Mouse (Mus musculus): ENCODE measurements at regions not wholly inside any gene's neighbourhood (a gene's known extent, or its start where the extent isn't known, plus 50 kb on each side); places are given as distances from the start of the nearest gene placed in this dataset.

DNA sequence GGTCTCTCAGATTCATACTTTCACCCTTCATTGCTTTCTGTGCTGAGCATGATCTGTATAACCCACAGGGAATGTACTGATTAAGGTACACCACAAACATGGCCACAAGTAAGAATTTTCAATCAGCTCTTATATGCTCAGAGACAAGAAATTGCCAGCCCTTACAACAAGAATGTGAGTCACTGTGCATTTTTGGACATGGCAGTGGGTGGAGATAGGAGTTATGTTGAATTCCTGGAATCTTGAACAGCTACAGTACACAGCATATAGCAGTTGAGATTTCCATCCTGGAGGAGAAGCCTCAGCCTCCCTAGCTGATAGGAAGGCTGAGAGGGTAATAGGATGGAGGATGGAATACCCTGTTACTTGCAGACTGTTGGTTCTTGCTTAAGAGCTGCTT is 173.8 kb upstream of the Nudt11 start:
- DNase-seq (ENCODE audit: low spot score in 2 of 2), result peak in 1 of 2 experiments; percentile 2

DNA sequence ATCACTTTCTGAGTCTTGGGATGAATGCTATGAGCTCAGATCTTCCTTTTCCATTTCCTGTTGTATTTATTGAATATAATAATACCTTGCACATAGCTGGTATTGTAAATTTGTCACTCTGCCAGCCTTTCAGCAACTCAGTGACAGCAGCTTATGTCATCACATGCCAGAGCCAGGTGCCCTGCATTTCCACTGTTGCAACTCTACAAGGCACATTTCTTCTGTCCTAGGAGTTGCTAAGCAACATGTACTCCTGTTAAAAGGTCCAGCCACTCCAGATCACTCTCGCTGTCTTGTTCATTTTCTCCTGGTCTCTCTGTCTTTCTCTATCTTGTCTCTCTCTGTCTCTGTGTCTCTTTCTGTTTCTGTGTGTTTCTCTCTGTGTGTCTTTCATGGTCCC is 130.1 kb upstream of the Nudt11 start:
- DNase-seq (ENCODE audit: low spot score in 2 of 2), result no peak

DNA sequence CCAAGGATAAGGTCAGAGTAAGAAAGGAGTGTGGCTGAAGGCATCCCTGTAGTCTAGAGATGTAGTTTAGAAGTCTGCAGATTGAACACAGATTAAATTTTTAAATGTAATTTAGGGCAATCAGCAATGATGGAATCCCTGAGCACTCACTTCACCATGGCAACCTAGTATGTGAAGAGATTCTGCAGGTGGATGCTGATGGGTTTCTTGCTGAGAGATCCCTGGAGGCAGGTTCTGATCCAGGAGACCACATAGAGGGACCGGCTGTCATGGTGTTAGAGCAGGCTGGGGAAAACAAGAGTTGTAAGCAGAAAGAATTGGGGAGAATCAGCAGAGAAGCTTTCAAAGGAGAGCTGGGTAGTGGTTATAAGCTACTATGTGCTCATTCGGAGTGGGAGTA is 113.7 kb upstream of the Nudt11 start:
- no peak for DNase-seq (ENCODE audit: low spot score in 2 of 2)

DNA sequence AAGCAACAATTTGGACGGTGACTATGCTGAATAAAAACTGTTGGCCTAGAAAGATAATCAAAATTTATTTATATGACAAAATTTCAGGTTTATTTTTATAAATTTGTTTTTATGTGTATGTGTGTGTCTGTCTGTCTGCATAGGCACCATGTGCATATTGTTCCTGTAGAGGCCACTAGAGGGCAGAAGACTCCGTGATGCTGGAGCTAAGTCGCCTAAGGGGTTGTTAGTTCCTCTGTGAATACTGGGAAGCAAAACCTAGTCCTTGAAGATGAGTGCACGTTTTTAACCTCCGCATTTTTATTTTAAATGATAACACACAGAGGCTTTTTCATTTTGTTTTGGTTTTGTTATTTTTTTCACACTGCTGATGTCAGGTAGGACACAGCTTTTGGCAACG is 105.3 kb upstream of the Nudt11 start:
- no peak for DNase-seq (ENCODE audit: low spot score in 2 of 2)
